20 mouse cellular contexts compared by ENCODE assay signal in genomic region chrX:77190863-77191262, GRCm38 (mm10).
A peak's percentile ranks its signal among the peaks of the same experiment; 100 is the strongest.
DNase-seq lines count a peak whose midpoint lies in the region; ATAC-seq and TF ChIP-seq lines count a peak whose summit lies in the region.
"Had no signal": no experiment of that assay in that cellular context is flagged by ENCODE, and none has a peak within 500 bp of the region (broad histone marks: within the 10 kb centered on the region; RNA-seq: fewer than 3 reads in every experiment).

No protein-coding gene starts in this region.

- peak; percentile 47 to 79 for DNase-seq in adrenal gland, adult (ENCODE audit: inconsistent age in 2 of 2, low spot score in 1 of 2)
- DNase-seq in adrenal gland, postnatal 25 days = no peak
- DNase-seq in hindbrain, postnatal 0 days (ENCODE audit: low spot score) = peak; percentile 15
- DNase-seq in right cerebral cortex, adult 2 months (ENCODE audit: low spot score in 2 of 2) = peak; percentile 3 to 11
- no peak for DNase-seq in right cerebral cortex, postnatal 36 days (ENCODE audit: low spot score in 2 of 2)
- DNase-seq in urinary bladder, postnatal 4 days (ENCODE audit: low spot score in 2 of 2) = no peak
- DNase-seq in gastrocnemius, postnatal 36 days = no peak
- DNase-seq: cerebellum, adult 11-12 months; gastrocnemius, postnatal 25 days; liver; lung, adult 2 months; lung, postnatal 4 days; right cerebral cortex, postnatal 25 days had no signal

- H3K9me3 ChIP-seq in hindbrain, postnatal 0 days (ENCODE audit: low read length) = no peaks in the 10 kb centered on the region
- no peaks in the 10 kb centered on the region for H3K9me3 ChIP-seq in hindbrain, embryonic 13.5 days
- H3K9me3 ChIP-seq: embryonic facial prominence, embryonic 12.5 days; forebrain, embryonic 10.5 days; midbrain, embryonic 12.5 days had no signal

- ATAC-seq in hindbrain, postnatal 0 days = no peak
- no peak for ATAC-seq in hindbrain, embryonic 13.5 days (ENCODE audit: low FRiP score)
- ATAC-seq: inflammation-experienced regulatory T-cells, adult 6 months; Patski had no signal

- no peak overlapping the region for H3K4me3 ChIP-seq in hindbrain, postnatal 0 days (ENCODE audit: low read length)
- no peak overlapping the region for H3K4me3 ChIP-seq in hindbrain, embryonic 13.5 days
- H3K4me3 ChIP-seq: embryonic facial prominence, embryonic 12.5 days; forebrain, embryonic 10.5 days; midbrain, embryonic 12.5 days had no signal

- intact Hi-C loops in gastrocnemius, postnatal 36 days (cut with DNase I) = no loop called here

- H3K4me1 ChIP-seq in hindbrain, postnatal 0 days (ENCODE audit: insufficient read depth, low read length) = no peaks in the 10 kb centered on the region
- no peaks in the 10 kb centered on the region for H3K4me1 ChIP-seq in hindbrain, embryonic 13.5 days (replicated peaks)
- H3K4me1 ChIP-seq: embryonic facial prominence, embryonic 12.5 days; forebrain, embryonic 10.5 days; midbrain, embryonic 12.5 days had no signal

- no peak for TF ChIP-seq CTCF in hindbrain, postnatal 0 days (IDR thresholded peaks at IDR 0.05; ENCODE audit: low read depth)

- H3K36me3 ChIP-seq in hindbrain, postnatal 0 days (ENCODE audit: insufficient read depth, low read length) = no peaks in the 10 kb centered on the region
- H3K36me3 ChIP-seq in hindbrain, embryonic 13.5 days = no peaks in the 10 kb centered on the region
- H3K36me3 ChIP-seq: embryonic facial prominence, embryonic 12.5 days; forebrain, embryonic 10.5 days; midbrain, embryonic 12.5 days had no signal

- H3K9ac ChIP-seq in hindbrain, postnatal 0 days (replicated peaks; ENCODE audit: low read length) = no peak overlapping the region
- no peak overlapping the region for H3K9ac ChIP-seq in hindbrain, embryonic 13.5 days
- H3K9ac ChIP-seq: embryonic facial prominence, embryonic 12.5 days; midbrain, embryonic 12.5 days had no signal

- 45% methylated on average over 1 of the region's 1 CpGs for WGBS in hindbrain, postnatal 0 days
- WGBS in hindbrain, embryonic 13.5 days = 75% methylated on average over 1 of the region's 1 CpGs

- H3K4me2 ChIP-seq in hindbrain, postnatal 0 days (ENCODE audit: low read depth, low read length) = no peak overlapping the region
- no peak overlapping the region for H3K4me2 ChIP-seq in hindbrain, embryonic 13.5 days
- H3K4me2 ChIP-seq: embryonic facial prominence, embryonic 12.5 days; midbrain, embryonic 12.5 days had no signal

- no peaks in the 10 kb centered on the region for H3K27me3 ChIP-seq in hindbrain, postnatal 0 days (ENCODE audit: insufficient read depth, low read length)
- no peaks in the 10 kb centered on the region for H3K27me3 ChIP-seq in hindbrain, embryonic 13.5 days
- H3K27me3 ChIP-seq: CH12.LX; embryonic facial prominence, embryonic 12.5 days; midbrain, embryonic 12.5 days had no signal

- no peak overlapping the region for H3K27ac ChIP-seq in hindbrain, postnatal 0 days
- no peak overlapping the region for H3K27ac ChIP-seq in hindbrain, embryonic 13.5 days
- H3K27ac ChIP-seq: embryonic facial prominence, embryonic 12.5 days; forebrain, embryonic 10.5 days; midbrain, embryonic 12.5 days had no signal

Comparison
In these comparisons a context has a peak if more than half of its experiments do, and no peak if none do; other contexts are left out.
1. DNase-seq: peak in adrenal gland, adult (2 of 2), hindbrain, postnatal 0 days (single experiment) and right cerebral cortex, adult 2 months (2 of 2); none in adrenal gland, postnatal 25 days (single experiment), right cerebral cortex, postnatal 36 days (0 of 2), urinary bladder, postnatal 4 days (0 of 2) and gastrocnemius, postnatal 36 days (0 of 2).